Mouse (Mus musculus) ES-Bruce4 (cell line): ENCODE data around the gene Psmc5. TPM values are rescaled to one million over a fixed set of nuclear protein-coding genes. Genes with fewer than 3 reads are reported as not detected.

ENCODE experiments used
- H3K27ac ChIP-seq: 2 replicates; pipeline ENCODE4 v1.5.1; 2012; ENCODE audit warnings: low read length, inconsistent platforms; ENCODE audit not compliant: insufficient read depth
- H3K27me3 ChIP-seq: 2 replicates; pipeline ENCODE4 v1.6.1; 2012; ENCODE audit warnings: mild to moderate bottlenecking, low read length, inconsistent platforms; ENCODE audit not compliant: control insufficient read depth, poor library complexity, insufficient read depth, severe bottlenecking
- H3K36me3 ChIP-seq: 2 replicates; pipeline ENCODE4 v1.6.1; 2012; ENCODE audit warnings: inconsistent platforms, mild to moderate bottlenecking, low read length, moderate library complexity; ENCODE audit not compliant: control insufficient read depth, poor library complexity, insufficient read depth, severe bottlenecking
- H3K4me1 ChIP-seq: one replicate; pipeline ENCODE4 v1.8.1; 2011; ENCODE audit warnings: low read length; ENCODE audit not compliant: control insufficient read depth, insufficient read depth
- H3K4me3 ChIP-seq: 2 replicates; pipeline ENCODE4 v1.5.1; 2011; ENCODE audit warnings: low read depth, mild to moderate bottlenecking, low read length
- H3K9ac ChIP-seq: 2 replicates; pipeline ENCODE4 v1.6.1; 2012; ENCODE audit warnings: low read depth, mild to moderate bottlenecking, inconsistent platforms; ENCODE audit not compliant: poor library complexity, severe bottlenecking
- H3K9me3 ChIP-seq: replicated peaks from 2 replicates; pipeline ENCODE4 v1.6.1; 2012; ENCODE audit warnings: mild to moderate bottlenecking, low read length, inconsistent platforms; ENCODE audit not compliant: control insufficient read depth, poor library complexity, insufficient read depth, severe bottlenecking
- CTCF ChIP-seq: IDR thresholded peaks from one replicate; pipeline ENCODE4 v1.8.1; 2011; ENCODE audit warnings: low read depth, low read length
- EP300 ChIP-seq: IDR thresholded peaks from 2 replicates; pipeline ENCODE4 v1.6.1; 2011; ENCODE audit warnings: low read depth, low read length; ENCODE audit not compliant: insufficient read depth
- POLR2A ChIP-seq: IDR thresholded peaks from one replicate; pipeline ENCODE4 v1.8.1; 2011; ENCODE audit warnings: low read length; ENCODE audit not compliant: insufficient read depth
- polyA plus RNA-seq: library from polyadenylated mRNA; stranded (reverse); fragments of >200 nt; gene quantifications from 2 replicates; pipeline ENCODE4 v1.2.4, GENCODE M21; 2011; ENCODE audit warnings: low read depth; ENCODE audit not compliant: missing spikeins, insufficient read depth, insufficient read length

Psmc5 gene
- polyA plus RNA-seq, 1 experiment: 170 TPM

- no peak overlapping the region for H3K4me3 ChIP-seq
Measured at GRCm38 (mm10) chr11:106266431-106266830, 10.5 kb downstream of the Psmc5 start.

GRCm38 (mm10) chr11:106267311-106267852, 11.4 kb downstream of the Psmc5 start:
- TF ChIP-seq CTCF: no peak
- no peak for TF ChIP-seq POLR2A
- TF ChIP-seq EP300: no peak
- no peaks in the 10 kb centered on the region for H3K9me3 ChIP-seq
- H3K9ac ChIP-seq: no peak overlapping the region
- H3K27ac ChIP-seq: no peak overlapping the region
- H3K27me3 ChIP-seq: no peaks in the 10 kb centered on the region
- peaks cover 38% of the 10 kb centered on the region for H3K36me3 ChIP-seq
- no peak overlapping the region for H3K4me3 ChIP-seq
- no peaks in the 10 kb centered on the region for H3K4me1 ChIP-seq

More at GRCm38 (mm10) chr11:106266431-106266830, 10.5 kb downstream of the Psmc5 start:
- no peak overlapping the region for H3K27ac ChIP-seq
- no peaks in the 10 kb centered on the region for H3K27me3 ChIP-seq
- no peaks in the 10 kb centered on the region for H3K9me3 ChIP-seq
- TF ChIP-seq CTCF (no peak), EP300 (no peak), POLR2A (no peak)
- H3K36me3 ChIP-seq: peaks cover 48% of the 10 kb centered on the region
- no peak overlapping the region for H3K9ac ChIP-seq
- H3K4me1 ChIP-seq: no peaks in the 10 kb centered on the region

GRCm38 (mm10) chr11:106267871-106268270, 11.9 kb downstream of the Psmc5 start:
- H3K9ac ChIP-seq: no peak overlapping the region
- no peak overlapping the region for H3K4me3 ChIP-seq
- H3K27ac ChIP-seq: no peak overlapping the region
- H3K36me3 ChIP-seq: peaks cover 33% of the 10 kb centered on the region
- no peaks in the 10 kb centered on the region for H3K4me1 ChIP-seq
- TF ChIP-seq EP300: no peak
- no peak for TF ChIP-seq POLR2A
- TF ChIP-seq CTCF: no peak
- no peaks in the 10 kb centered on the region for H3K27me3 ChIP-seq
- H3K9me3 ChIP-seq: no peaks in the 10 kb centered on the region

GRCm38 (mm10) chr11:106268326-106269059, 12.5 kb downstream of the Psmc5 start:
- Histone ChIP-seq H3K4me3 (no peak overlapping the region), H3K27me3 (no peaks in the 10 kb centered on the region), H3K27ac (peak overlapping the region; percentile 78), H3K9ac (peak overlapping the region; percentile 24; the same call in 1 of the 2 replicates), H3K4me1 (no peaks in the 10 kb centered on the region), H3K36me3 (peaks cover 27% of the 10 kb centered on the region), H3K9me3 (no peaks in the 10 kb centered on the region)
- TF ChIP-seq CTCF (no peak), EP300 (no peak), POLR2A (no peak)

GRCm38 (mm10) chr11:106269060-106269431, 13.1 kb downstream of the Psmc5 start:
- no peaks in the 10 kb centered on the region for H3K4me1 ChIP-seq

More at GRCm38 (mm10) chr11:106269060-106269431, 13.1 kb downstream of the Psmc5 start:
- H3K27me3 ChIP-seq: no peaks in the 10 kb centered on the region
- H3K36me3 ChIP-seq: peaks cover 21% of the 10 kb centered on the region
- TF ChIP-seq EP300: peak; percentile 82; the same call in 1 of the 2 replicates
- no peak for TF ChIP-seq CTCF
- peak overlapping the region; percentile 86 for H3K27ac ChIP-seq
- H3K4me3 ChIP-seq: 0 out of 2 replicates have a peak overlapping the region, but pooled peaks have one; percentile 5
- H3K9me3 ChIP-seq: no peaks in the 10 kb centered on the region
- 0 out of 2 replicates have a peak overlapping the region, but pooled peaks have one; percentile 24 for H3K9ac ChIP-seq
